Mouse (Mus musculus): Measurements from ENCODE around the gene Cchcr1. TPM values are rescaled to one million over a fixed set of nuclear protein-coding genes. Genes with fewer than 3 reads are reported as not detected.
"Not testable (repeated sequence)": the region's sequence is repeated elsewhere in the genome, so short reads cannot be mapped to it uniquely, and the experiment has no call there.

Cchcr1 gene
- 10.4 and 14.1 TPM in 2 replicates for polyA plus RNA-seq (2016; fragmentation: Nextera tagmentation; extraction: Ambion mirVana)

- Histone ChIP-seq H3K36me3 (peaks cover 50% of the 10 kb centered on the region), H3K4me1 (peaks cover 37% of the 10 kb centered on the region), H3K4me3 (peak within 1 kb of the TSS; percentile 73), H3K27ac (peak within 1 kb of the TSS; percentile 81), H3K9ac (peak within 1 kb of the TSS; percentile 79), H3K27me3 (replicated peaks) (no peaks in the 10 kb centered on the region), H3K9me3 (replicated peaks) (no peaks in the 10 kb centered on the region), H3K4me2 (peak within 1 kb of the TSS; percentile 90)
- WGBS (ENCODE audit: insufficient replicate concordance) = under 1% methylated on average over 66 of the region's 67 CpGs
- peak; percentile 95 for ATAC-seq
These were observed at the start of gene Cchcr1, which contains the start of gene Tcf19 for GRCm38 (mm10) chr17:35516652-35517500. Cchcr1 (plus strand) TSS chr17:35517100. Tcf19 (minus strand) TSS chr17:35516824.

GRCm38 (mm10) chr17:35468936-35469335, 48.0 kb upstream of the Cchcr1 start:
- WGBS (ENCODE audit: insufficient replicate concordance) = 46% methylated on average over 3 of the region's 3 CpGs
- not testable (repeated sequence) for ATAC-seq; H3K36me3 ChIP-seq; H3K9ac ChIP-seq; H3K4me3 ChIP-seq; H3K4me2 ChIP-seq; H3K4me1 ChIP-seq; H3K9me3 ChIP-seq (replicated peaks); H3K27ac ChIP-seq
- peaks cover 44% of the 10 kb centered on the region for H3K27me3 ChIP-seq (replicated peaks)

GRCm38 (mm10) chr17:35469842-35470751, 46.8 kb upstream of the Cchcr1 start, which contains the start of gene H2-Q10:
H2-Q10 (plus strand) TSS chr17:35470089.
- ATAC-seq = peak; percentile 74
- H3K9me3 ChIP-seq (replicated peaks) = no peaks in the 10 kb centered on the region
- H3K4me3 ChIP-seq = peak within 1 kb of the TSS; percentile 35
- H3K27me3 ChIP-seq (replicated peaks) = peaks cover 45% of the 10 kb centered on the region
- no peaks in the 10 kb centered on the region for H3K4me1 ChIP-seq
- no peaks in the 10 kb centered on the region; the same call in 1 of the 2 replicates for H3K36me3 ChIP-seq
- peak within 1 kb of the TSS; percentile 52 for H3K27ac ChIP-seq
- peak within 1 kb of the TSS; percentile 50 for H3K4me2 ChIP-seq
- no peak within 1 kb of the TSS for H3K9ac ChIP-seq
- 3% methylated on average over 70 of the region's 80 CpGs for whole genome bisulfite sequencing (ENCODE audit: insufficient replicate concordance)

DNA sequence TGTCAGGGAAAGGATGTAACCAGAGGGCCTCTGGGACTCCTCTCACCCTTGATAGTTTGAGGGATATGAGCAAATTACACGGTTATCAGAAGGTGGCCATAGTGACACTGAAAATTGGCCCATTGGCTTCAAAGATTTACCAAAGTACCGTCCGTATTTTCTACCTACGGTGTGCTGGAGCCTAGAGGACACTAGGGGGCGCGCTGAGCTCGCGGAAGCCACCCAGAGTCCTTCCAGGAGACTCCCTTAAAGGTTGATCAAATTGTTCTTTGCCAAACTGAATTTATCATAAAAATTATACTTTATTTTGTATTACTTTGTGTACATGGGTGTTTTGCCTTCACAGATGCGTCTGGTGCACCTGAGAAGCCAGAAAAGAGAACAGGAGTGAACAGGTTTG, 32.8 kb upstream of the Cchcr1 start:
- Histone ChIP-seq H3K4me1 (no peaks in the 10 kb centered on the region), H3K27me3 (replicated peaks) (peaks cover 11% of the 10 kb centered on the region), H3K27ac (no peak overlapping the region), H3K9ac (no peak overlapping the region), H3K9me3 (replicated peaks) (no peaks in the 10 kb centered on the region), H3K4me2 (no peak overlapping the region), H3K36me3 (no peaks in the 10 kb centered on the region), H3K4me3 (no peak overlapping the region)
- 1% methylated on average over 9 of the region's 9 CpGs for WGBS (ENCODE audit: insufficient replicate concordance)
- no peak for ATAC-seq

- H3K4me1 ChIP-seq = no peaks in the 10 kb centered on the region
- no peaks in the 10 kb centered on the region for H3K36me3 ChIP-seq
- H3K9ac ChIP-seq = no peak overlapping the region
- H3K4me2 ChIP-seq = no peak overlapping the region
- no peak overlapping the region for H3K27ac ChIP-seq
- whole genome bisulfite sequencing (ENCODE audit: insufficient replicate concordance) = 55% methylated on average over 4 of the region's 4 CpGs
- peaks cover 19% of the 10 kb centered on the region for H3K27me3 ChIP-seq (replicated peaks)
- ATAC-seq = no peak
- no peak overlapping the region for H3K4me3 ChIP-seq
- no peaks in the 10 kb centered on the region for H3K9me3 ChIP-seq (replicated peaks)
These were observed 31.2 kb upstream of the Cchcr1 start for GRCm38 (mm10) chr17:35485702-35486101.

- WGBS (ENCODE audit: insufficient replicate concordance) = 26% methylated on average over 10 of the region's 10 CpGs
- H3K4me2 ChIP-seq = no peak overlapping the region
- no peaks in the 10 kb centered on the region for H3K36me3 ChIP-seq
- peaks cover 22% of the 10 kb centered on the region for H3K27me3 ChIP-seq (replicated peaks)
- no peak overlapping the region for H3K4me3 ChIP-seq
- no peak overlapping the region for H3K27ac ChIP-seq
- ATAC-seq = no peak
- H3K9me3 ChIP-seq (replicated peaks) = no peaks in the 10 kb centered on the region
- H3K4me1 ChIP-seq = no peaks in the 10 kb centered on the region
- H3K9ac ChIP-seq = no peak overlapping the region
These were observed 30.2 kb upstream of the Cchcr1 start for GRCm38 (mm10) chr17:35486726-35487125.

DNA sequence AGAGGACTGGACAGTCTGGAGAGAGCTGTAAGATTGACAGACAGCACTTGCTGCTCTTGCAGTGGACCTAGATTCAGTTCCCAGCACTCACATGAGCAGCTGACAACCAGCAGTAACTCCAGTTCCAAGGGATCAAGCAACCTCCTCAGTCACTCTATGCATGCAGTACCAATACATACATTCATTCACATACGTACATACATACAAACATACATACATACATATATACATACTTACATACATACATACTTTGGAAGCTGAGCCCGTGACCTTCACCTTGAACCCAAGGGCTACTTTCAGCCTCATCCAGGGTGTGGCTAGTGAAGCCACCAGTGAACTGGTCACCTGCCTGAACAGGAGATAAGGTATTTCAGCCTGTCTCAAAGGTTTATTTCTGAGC, 28.9 kb upstream of the Cchcr1 start:
- H3K4me1 ChIP-seq = no peaks in the 10 kb centered on the region

GRCm38 (mm10) chr17:35490320-35490719, 26.6 kb upstream of the Cchcr1 start:
- WGBS (ENCODE audit: insufficient replicate concordance) = 63% methylated on average over 5 of the region's 5 CpGs
- no peak for ATAC-seq
- no peak overlapping the region for H3K4me3 ChIP-seq
- no peak overlapping the region for H3K4me2 ChIP-seq
- H3K27ac ChIP-seq = no peak overlapping the region
- H3K4me1 ChIP-seq = no peaks in the 10 kb centered on the region
- H3K36me3 ChIP-seq = no peaks in the 10 kb centered on the region
- H3K9ac ChIP-seq = no peak overlapping the region
- peaks cover 19% of the 10 kb centered on the region for H3K27me3 ChIP-seq (replicated peaks)
- H3K9me3 ChIP-seq (replicated peaks) = no peaks in the 10 kb centered on the region

More for the DNA sequence above, 28.9 kb upstream of the Cchcr1 start:
- Histone ChIP-seq H3K27me3 (replicated peaks) (peaks cover 22% of the 10 kb centered on the region), H3K36me3 (no peaks in the 10 kb centered on the region), H3K4me2 (no peak overlapping the region), H3K4me3 (no peak overlapping the region), H3K9ac (no peak overlapping the region), H3K9me3 (replicated peaks) (no peaks in the 10 kb centered on the region), H3K27ac (no peak overlapping the region)
- 68% methylated on average over 2 of the region's 2 CpGs for WGBS (ENCODE audit: insufficient replicate concordance)
- ATAC-seq = no peak

DNA sequence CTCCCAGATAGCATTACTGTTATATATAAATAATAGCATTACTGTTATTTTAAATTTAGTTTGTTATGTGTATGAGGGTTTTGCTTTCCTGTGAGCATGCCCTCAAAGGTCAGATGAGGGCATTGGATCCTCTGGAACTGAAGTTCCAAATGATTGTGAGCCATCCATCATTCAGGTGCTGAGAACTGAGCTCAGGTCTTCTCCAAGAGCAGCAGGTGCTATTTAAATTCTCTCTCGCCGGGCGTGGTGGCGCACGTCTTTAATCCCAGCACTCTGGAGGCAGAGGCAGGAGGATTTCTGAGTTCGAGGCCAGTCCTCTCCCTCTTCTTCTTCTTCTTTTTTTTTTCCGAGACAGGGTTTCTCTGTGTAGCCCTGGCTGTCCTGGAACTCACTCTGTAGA, 19.8 kb upstream of the Cchcr1 start:
- Histone ChIP-seq H3K27me3 (replicated peaks) (peaks cover 5% of the 10 kb centered on the region; the same call in 1 of the 2 replicates), H3K36me3 (no peaks in the 10 kb centered on the region), H3K4me1 (no peaks in the 10 kb centered on the region), H3K9ac (no peak overlapping the region), H3K27ac (no peak overlapping the region), H3K4me3 (no peak overlapping the region), H3K9me3 (replicated peaks) (no peaks in the 10 kb centered on the region), H3K4me2 (no peak overlapping the region)
- no peak for ATAC-seq
- WGBS (ENCODE audit: insufficient replicate concordance) = 73% methylated on average over 7 of the region's 7 CpGs

DNA sequence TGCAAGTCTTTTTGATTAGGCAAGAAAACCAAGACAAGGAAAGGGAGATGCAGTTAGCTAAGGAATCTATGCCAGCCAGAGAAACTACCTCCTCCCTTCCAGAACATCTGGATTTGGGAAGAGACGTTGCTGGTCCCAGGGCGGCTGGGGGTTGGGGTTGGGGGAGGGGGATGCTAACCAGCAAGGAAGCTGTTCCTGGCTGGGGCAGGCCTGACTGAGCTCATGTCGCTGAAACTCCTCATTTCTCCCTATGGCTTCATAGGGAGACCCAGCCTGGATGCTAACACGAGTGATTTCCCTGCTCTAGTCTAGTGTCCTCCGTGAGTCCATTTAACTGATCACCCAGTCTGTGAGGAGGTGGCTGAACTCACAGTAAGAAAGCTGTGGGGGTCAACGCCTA, 14.7 kb upstream of the Cchcr1 start:
- peaks cover 51% of the 10 kb centered on the region for H3K27me3 ChIP-seq (replicated peaks)

DNA sequence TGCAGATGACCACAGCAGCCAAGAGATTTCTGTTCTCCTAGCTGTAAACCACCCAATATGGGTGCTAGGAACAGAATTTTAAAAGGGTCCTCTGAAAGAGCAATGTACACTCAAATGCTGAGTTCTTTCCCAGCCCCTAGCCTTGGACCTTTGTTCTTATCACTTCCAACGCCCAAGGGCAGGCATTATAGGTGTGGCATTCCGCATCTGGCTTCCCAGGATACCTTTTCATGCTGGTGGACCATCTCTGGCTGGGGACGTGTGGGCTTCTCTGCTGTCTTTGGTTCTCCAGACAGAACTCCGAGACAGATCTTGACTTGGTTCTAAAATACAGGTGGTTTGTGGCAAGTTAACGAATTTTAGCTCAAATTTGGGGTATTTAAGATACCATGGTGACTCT, 14.1 kb upstream of the Cchcr1 start:
- H3K36me3 ChIP-seq = no peaks in the 10 kb centered on the region
- no peaks in the 10 kb centered on the region for H3K9me3 ChIP-seq (replicated peaks)
- no peak overlapping the region for H3K9ac ChIP-seq
- H3K27ac ChIP-seq = no peak overlapping the region
- ATAC-seq = no peak
- no peak overlapping the region for H3K4me2 ChIP-seq
- peaks cover 56% of the 10 kb centered on the region for H3K27me3 ChIP-seq (replicated peaks)
- H3K4me3 ChIP-seq = no peak overlapping the region
- WGBS (ENCODE audit: insufficient replicate concordance) = 49% methylated on average over 5 of the region's 5 CpGs
- no peaks in the 10 kb centered on the region for H3K4me1 ChIP-seq

More for the DNA sequence above, 14.7 kb upstream of the Cchcr1 start:
- H3K36me3 ChIP-seq = no peaks in the 10 kb centered on the region
- 10% methylated on average over 6 of the region's 6 CpGs for WGBS (ENCODE audit: insufficient replicate concordance)
- no peak overlapping the region for H3K4me2 ChIP-seq
- H3K9me3 ChIP-seq (replicated peaks) = no peaks in the 10 kb centered on the region
- H3K4me3 ChIP-seq = no peak overlapping the region
- H3K27ac ChIP-seq = no peak overlapping the region
- no peak for ATAC-seq
- H3K4me1 ChIP-seq = no peaks in the 10 kb centered on the region
- H3K9ac ChIP-seq = no peak overlapping the region

GRCm38 (mm10) chr17:35503849-35504248, 13.1 kb upstream of the Cchcr1 start:
- H3K4me2 ChIP-seq = no peak overlapping the region
- ATAC-seq = no peak
- H3K4me1 ChIP-seq = no peaks in the 10 kb centered on the region
- H3K27me3 ChIP-seq (replicated peaks) = peaks cover 67% of the 10 kb centered on the region
- 21% methylated on average over 5 of the region's 5 CpGs for WGBS (ENCODE audit: insufficient replicate concordance)
- no peak overlapping the region for H3K4me3 ChIP-seq
- H3K36me3 ChIP-seq = no peaks in the 10 kb centered on the region
- H3K27ac ChIP-seq = no peak overlapping the region
- no peaks in the 10 kb centered on the region for H3K9me3 ChIP-seq (replicated peaks)
- no peak overlapping the region for H3K9ac ChIP-seq

All from liver, embryonic 12.5 days (tissue).